Mouse (Mus musculus): ENCODE measurements around the gene Klf8. TPM values are rescaled to one million over a fixed set of nuclear protein-coding genes. Genes with fewer than 3 reads are reported as not detected.

Klf8 gene
- polyA plus RNA-seq, 2 experiments from 2014 or later: 0.78 to 0.84 TPM

DNA sequence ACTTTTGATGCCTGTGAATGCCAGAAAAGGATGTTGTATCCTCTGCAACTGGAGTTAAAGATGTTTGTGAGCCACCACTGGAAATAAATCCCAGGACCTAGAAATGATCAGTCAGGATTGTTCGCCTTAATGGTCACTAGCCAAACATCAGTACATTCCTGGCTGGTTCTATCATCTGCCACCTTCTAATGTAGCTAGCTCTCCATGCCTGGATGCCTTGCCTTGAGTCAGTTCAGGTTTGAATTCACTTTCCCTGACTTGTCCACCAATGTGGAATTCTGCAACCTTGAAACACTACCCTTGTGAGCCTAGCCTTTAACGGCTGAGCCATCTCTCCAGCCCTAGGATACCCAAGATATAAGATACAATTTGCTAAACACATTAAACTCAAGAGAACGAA, 202.8 kb downstream of the Klf8 start:
- ATAC-seq: no peak

Other genes with a start within 250 kb of the Klf8 start
- gene Usp51, start 231.0 kb upstream of the Klf8 start, polyA plus RNA-seq (2017; shearing (Covaris generic)): not detected
- 1 to 10 TPM in 1 of 2 experiments, under 1 TPM in 1; 0.46 to 1.0 TPM for gene Mageh1, start 199.9 kb upstream of the Klf8 start, polyA plus RNA-seq (2017; shearing (Covaris generic))
- gene Foxr2, start 118.7 kb upstream of the Klf8 start, polyA plus RNA-seq (2017; shearing (Covaris generic)): not detected
- gene Rragb, start 97.5 kb upstream of the Klf8 start, polyA plus RNA-seq (2017; shearing (Covaris generic)): 1 to 10 TPM; 4.5 to 4.8 TPM

All from activated CD4-positive, CD25-positive, alpha-beta regulatory T cell, adult 4 months (primary cell).